Comparison of ENCODE assay signal across 10 mouse cellular contexts in genomic region chr9:102722750-102723149, GRCm38 (mm10). TPM values are rescaled to one million over a fixed set of nuclear protein-coding genes. Genes with fewer than 3 reads are reported as not detected.
A peak's percentile ranks its signal among the peaks of the same experiment; 100 is the strongest.
DNase-seq lines count a peak whose midpoint lies in the region; ATAC-seq lines count a peak whose summit lies in the region.
"Had no signal": no experiment of that assay in that cellular context is flagged by ENCODE, and none has a peak within 500 bp of the region (broad histone marks: within the 10 kb centered on the region; RNA-seq: fewer than 3 reads in every experiment).

No protein-coding gene starts in this region.

- no peak overlapping the region for H3K4me3 ChIP-seq in kidney, embryonic 14.5 days (ENCODE audit: low read length)
- H3K4me3 ChIP-seq in forebrain, embryonic 11.5 days (ENCODE audit: low read depth, low read length): no peak overlapping the region
- H3K4me3 ChIP-seq in intestine, embryonic 16.5 days (ENCODE audit: low read length): no peak overlapping the region
- no peak overlapping the region; the same call in 1 of the 2 replicates for H3K4me3 ChIP-seq in neural tube, embryonic 12.5 days

- H3K27ac ChIP-seq in kidney, embryonic 14.5 days (ENCODE audit: low read depth, low read length): no peak overlapping the region
- no peak overlapping the region for H3K27ac ChIP-seq in forebrain, embryonic 11.5 days (ENCODE audit: low read depth, low read length)
- no peak overlapping the region; the same call in 1 of the 2 replicates for H3K27ac ChIP-seq in intestine, embryonic 16.5 days (ENCODE audit: low read length)
- peak overlapping the region; percentile 20; the same call in 1 of the 2 replicates for H3K27ac ChIP-seq in neural tube, embryonic 12.5 days

- H3K27me3 ChIP-seq in kidney, embryonic 14.5 days (ENCODE audit: control insufficient read depth, insufficient read depth, low read length): no peaks in the 10 kb centered on the region
- H3K27me3 ChIP-seq in forebrain, embryonic 11.5 days (ENCODE audit: control insufficient read depth, insufficient read depth, low read length): no peaks in the 10 kb centered on the region
- no peaks in the 10 kb centered on the region for H3K27me3 ChIP-seq in intestine, embryonic 16.5 days (replicated peaks; ENCODE audit: control insufficient read depth, insufficient read depth, low read length)
- H3K27me3 ChIP-seq in neural tube, embryonic 12.5 days (replicated peaks): no peaks in the 10 kb centered on the region

- DNase-seq in kidney, postnatal 10 days: peak; percentile 26
- no peak for DNase-seq in forebrain, embryonic 11.5 days (ENCODE audit: low spot score)
- no peak for DNase-seq in spleen, postnatal 4 days (ENCODE audit: low spot score in 2 of 2)
- no peak for DNase-seq in T-cell, adult 2 months (ENCODE audit: low spot score)
- DNase-seq: cerebellum, adult 18-20 months; layer of hippocampus, adult 9-11 months had no signal

- 80% methylated on average over 4 of the region's 4 CpGs for WGBS in kidney, embryonic 14.5 days
- 77% methylated on average over 4 of the region's 4 CpGs for WGBS in forebrain, embryonic 11.5 days
- 89% methylated on average over 4 of the region's 4 CpGs for WGBS in intestine, embryonic 16.5 days
- 89% methylated on average over 4 of the region's 4 CpGs for WGBS in neural tube, embryonic 12.5 days

- no peak for ATAC-seq in kidney, embryonic 14.5 days (ENCODE audit: low FRiP score, low TSS enrichment)
- no peak for ATAC-seq in forebrain, embryonic 11.5 days (replicated peaks; ENCODE audit: low FRiP score)
- no peak for ATAC-seq in intestine, embryonic 16.5 days
- ATAC-seq in neural tube, embryonic 12.5 days (ENCODE audit: low FRiP score, low read depth): no peak
- no peak for ATAC-seq in megakaryocyte, adult 5-6 weeks (ENCODE audit: poor library complexity, severe bottlenecking)

- peaks cover 73% of the 10 kb centered on the region for H3K4me1 ChIP-seq in kidney, embryonic 14.5 days (ENCODE audit: control insufficient read depth, insufficient read depth, low read length)
- H3K4me1 ChIP-seq in forebrain, embryonic 11.5 days (replicated peaks; ENCODE audit: control insufficient read depth, insufficient read depth, low read length): peaks cover 67% of the 10 kb centered on the region
- peaks cover 76% of the 10 kb centered on the region for H3K4me1 ChIP-seq in intestine, embryonic 16.5 days (ENCODE audit: control insufficient read depth, insufficient read depth, low read length)
- H3K4me1 ChIP-seq in neural tube, embryonic 12.5 days: peaks cover 81% of the 10 kb centered on the region

- H3K9ac ChIP-seq in kidney, embryonic 14.5 days (ENCODE audit: low read depth, low read length): no peak overlapping the region
- peak overlapping the region; percentile 16; the same call in 1 of the 2 replicates for H3K9ac ChIP-seq in forebrain, embryonic 11.5 days (ENCODE audit: low read length)
- H3K9ac ChIP-seq in intestine, embryonic 16.5 days (ENCODE audit: low read depth, low read length): no peak overlapping the region
- peak overlapping the region; percentile 97 for H3K9ac ChIP-seq in neural tube, embryonic 12.5 days

- peaks cover 73% of the 10 kb centered on the region for H3K36me3 ChIP-seq in kidney, embryonic 14.5 days (ENCODE audit: control insufficient read depth, insufficient read depth, low read length)
- H3K36me3 ChIP-seq in forebrain, embryonic 11.5 days (ENCODE audit: control insufficient read depth, insufficient read depth, low read length): peaks cover 26% of the 10 kb centered on the region; the same call in 1 of the 2 replicates
- H3K36me3 ChIP-seq in intestine, embryonic 16.5 days (ENCODE audit: control insufficient read depth, insufficient read depth, low read length): peaks cover 30% of the 10 kb centered on the region; the same call in 1 of the 2 replicates
- peaks cover 78% of the 10 kb centered on the region for H3K36me3 ChIP-seq in neural tube, embryonic 12.5 days

- H3K9me3 ChIP-seq in kidney, embryonic 14.5 days (ENCODE audit: control insufficient read depth, low read length): no peaks in the 10 kb centered on the region
- H3K9me3 ChIP-seq in forebrain, embryonic 11.5 days (ENCODE audit: control insufficient read depth, low read length): no peaks in the 10 kb centered on the region
- H3K9me3 ChIP-seq in intestine, embryonic 16.5 days (ENCODE audit: control insufficient read depth, low read length): no peaks in the 10 kb centered on the region
- no peaks in the 10 kb centered on the region for H3K9me3 ChIP-seq in neural tube, embryonic 12.5 days

- H3K4me2 ChIP-seq in kidney, embryonic 14.5 days (replicated peaks; ENCODE audit: low read depth, low read length): no peak overlapping the region
- peak overlapping the region; percentile 89; the same call in 1 of the 2 replicates for H3K4me2 ChIP-seq in forebrain, embryonic 11.5 days (ENCODE audit: low read depth, low read length, severe bottlenecking)
- peak overlapping the region; percentile 92; the same call in 1 of the 2 replicates for H3K4me2 ChIP-seq in intestine, embryonic 16.5 days (ENCODE audit: low read depth, low read length)
- H3K4me2 ChIP-seq in neural tube, embryonic 12.5 days (replicated peaks): peak overlapping the region; percentile 93

RNA-seq across cellular contexts. Expression of gene Amotl2, which starts 6.3 kb away (rescaled TPM):
- 20.8 and 30.1 TPM in 2 replicates for polyA plus RNA-seq in kidney, embryonic 14.5 days (2014; fragmentation: Nextera tagmentation; extraction: Ambion mirVana)
- polyA plus RNA-seq in forebrain, embryonic 11.5 days (2014; fragmentation: Nextera tagmentation; extraction: Ambion mirVana): 72.4 and 73.4 TPM in 2 replicates
- polyA plus RNA-seq in intestine, embryonic 16.5 days (2015; fragmentation: Nextera tagmentation; extraction: Ambion mirVana): 20.4 and 21.8 TPM in 2 replicates
- polyA plus RNA-seq in neural tube, embryonic 12.5 days (2016; fragmentation: Nextera tagmentation; extraction: Ambion mirVana): 115 and 129 TPM in 2 replicates
- 1.3 and 1.7 TPM in 2 replicates for total RNA-seq in megakaryocyte, adult 5-6 weeks (2015)
- total RNA-seq in megakaryocyte, adult 5-6 weeks (2017): 1.1 and 2.8 TPM in 2 replicates

Comparison
In these comparisons a context has a peak if more than half of its experiments do, and no peak if none do; other contexts are left out.
1. H3K9ac ChIP-seq: peak in forebrain, embryonic 11.5 days (single experiment) and neural tube, embryonic 12.5 days (single experiment); none in kidney, embryonic 14.5 days (single experiment) and intestine, embryonic 16.5 days (single experiment).